Mouse (Mus musculus) embryonic facial prominence, embryonic 15.5 days (tissue): ENCODE data around the gene 3110082I17Rik. TPM values are rescaled to one million over a fixed set of nuclear protein-coding genes. Genes with fewer than 3 reads are reported as not detected.

Source experiments
- ATAC-seq: fragments of 200-750 bp; cut with Nextera tagmentation; 2 replicates; pipeline ENCODE4 v1.8.0; 2017; ENCODE audit warnings: low read depth, moderate TSS enrichment; ENCODE audit not compliant: insufficient number of reproducible peaks, low FRiP score, low TSS enrichment
- H3K27ac ChIP-seq: fragments of 300-500 bp; sonication (generic); replicated peaks from 2 replicates; pipeline ENCODE4 v1.5.1; 2015; ENCODE audit warnings: mild to moderate bottlenecking, inconsistent platforms
- H3K27me3 ChIP-seq: fragments of 300-500 bp; sonication (generic); 2 replicates; pipeline ENCODE4 v1.6.1; 2015; ENCODE audit warnings: inconsistent platforms
- H3K36me3 ChIP-seq: fragments of 300-500 bp; sonication (generic); 2 replicates; pipeline ENCODE4 v1.6.1; 2015; ENCODE audit warnings: mild to moderate bottlenecking, inconsistent platforms
- H3K4me1 ChIP-seq: fragments of 300-500 bp; sonication (generic); 2 replicates; pipeline ENCODE4 v1.6.1; 2015; ENCODE audit warnings: inconsistent platforms
- H3K4me2 ChIP-seq: fragments of 300-500 bp; sonication (generic); replicated peaks from 2 replicates; pipeline ENCODE4 v1.6.1; 2015; ENCODE audit warnings: mild to moderate bottlenecking, inconsistent platforms
- H3K4me3 ChIP-seq: fragments of 300-500 bp; sonication (generic); replicated peaks from 2 replicates; pipeline ENCODE4 v1.5.1; 2015; ENCODE audit warnings: mild to moderate bottlenecking, inconsistent platforms
- H3K9ac ChIP-seq: fragments of 300-500 bp; sonication (generic); 2 replicates; pipeline ENCODE4 v1.6.1; 2015; ENCODE audit warnings: inconsistent platforms
- H3K9me3 ChIP-seq: fragments of 300-500 bp; sonication (generic); replicated peaks from 2 replicates; pipeline ENCODE4 v1.6.1; 2016; ENCODE audit warnings: inconsistent platforms
- WGBS: fragments of 180-500 bp; shearing (Covaris S2); methylation state at CpG from one replicate; pipeline ENCODE4 v1.1.7; 2015; 5-methylcytosine and 5-hydroxymethylcytosine counted together
- polyA plus RNA-seq: library from polyadenylated mRNA; unstranded; fragments of >200 nt; fragmentation: Nextera tagmentation; extraction: Ambion mirVana; gene quantifications from 2 replicates; pipeline ENCODE4 v1.2.1, GENCODE M21; 2015

Gene 3110082I17Rik
- polyA plus RNA-seq, 1 experiment from 2014 or later, result 35.8 TPM

- Histone ChIP-seq H3K27ac (no peak overlapping the region), H3K4me3 (no peak overlapping the region), H3K4me1 (peaks cover 55% of the 10 kb centered on the region), H3K4me2 (no peak overlapping the region), H3K36me3 (no peaks in the 10 kb centered on the region), H3K27me3 (no peaks in the 10 kb centered on the region), H3K9ac (no peak overlapping the region), H3K9me3 (no peaks in the 10 kb centered on the region)
- WGBS, result 70% methylated on average over 10 of the region's 10 CpGs
- no peak for ATAC-seq
Measured at GRCm38 (mm10) chr5:139384531-139384930, 75.8 kb downstream of the 3110082I17Rik start.

DNA sequence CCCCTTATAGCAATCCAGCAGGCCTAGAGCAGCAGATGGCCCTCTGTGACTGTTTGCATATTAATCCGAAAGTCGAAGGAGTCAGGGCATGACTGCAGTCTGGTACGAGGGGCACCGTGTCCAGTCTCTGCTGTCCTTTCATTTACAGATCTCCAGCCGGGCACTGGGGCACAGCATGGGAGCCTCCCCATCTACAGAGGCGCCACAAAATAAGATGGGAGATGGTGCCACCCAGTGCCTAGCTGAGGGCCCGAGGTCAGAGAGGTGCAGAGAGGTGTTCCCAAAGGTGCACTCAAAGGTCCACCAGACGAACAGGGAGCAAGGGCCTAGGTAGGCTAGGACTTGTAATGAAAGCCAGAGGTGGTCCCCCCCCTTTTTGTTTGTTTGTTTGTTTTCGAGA lies 77.1 kb downstream of the 3110082I17Rik start:
- Histone ChIP-seq H3K36me3 (no peaks in the 10 kb centered on the region), H3K9ac (no peak overlapping the region), H3K27me3 (no peaks in the 10 kb centered on the region), H3K4me1 (peaks cover 57% of the 10 kb centered on the region), H3K4me3 (no peak overlapping the region), H3K9me3 (no peaks in the 10 kb centered on the region), H3K27ac (no peak overlapping the region), H3K4me2 (no peak overlapping the region)
- WGBS, result 87% methylated on average over 9 of the region's 9 CpGs
- no peak for ATAC-seq

DNA sequence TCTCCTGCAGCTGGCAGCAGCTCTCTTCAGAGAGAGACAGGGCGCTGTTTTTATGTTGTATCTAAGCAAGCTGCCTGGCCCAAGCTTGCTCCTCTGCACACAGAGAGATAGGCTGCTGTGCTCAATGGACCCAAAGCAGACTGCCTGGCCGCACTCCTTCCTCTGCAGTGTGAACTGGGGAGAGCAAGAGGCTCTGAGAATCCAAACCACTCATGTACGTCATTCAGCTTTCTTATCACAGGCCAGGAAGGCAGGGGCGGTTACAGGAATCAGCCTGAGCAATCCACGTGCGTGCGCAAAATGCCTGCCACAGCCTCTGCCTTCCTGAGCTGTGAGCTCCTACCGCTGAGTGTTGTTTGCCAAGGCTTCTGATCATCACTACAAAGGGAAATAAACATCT lies 77.6 kb downstream of the 3110082I17Rik start:
- Histone ChIP-seq H3K9ac (no peak overlapping the region), H3K27ac (0 out of 2 replicates have a peak overlapping the region, but pooled peaks have one; percentile 7), H3K4me1 (peaks cover 57% of the 10 kb centered on the region), H3K36me3 (no peaks in the 10 kb centered on the region), H3K9me3 (no peaks in the 10 kb centered on the region), H3K27me3 (no peaks in the 10 kb centered on the region), H3K4me3 (no peak overlapping the region), H3K4me2 (no peak overlapping the region)
- 64% methylated on average over 8 of the region's 8 CpGs for WGBS
- ATAC-seq, result no peak

DNA sequence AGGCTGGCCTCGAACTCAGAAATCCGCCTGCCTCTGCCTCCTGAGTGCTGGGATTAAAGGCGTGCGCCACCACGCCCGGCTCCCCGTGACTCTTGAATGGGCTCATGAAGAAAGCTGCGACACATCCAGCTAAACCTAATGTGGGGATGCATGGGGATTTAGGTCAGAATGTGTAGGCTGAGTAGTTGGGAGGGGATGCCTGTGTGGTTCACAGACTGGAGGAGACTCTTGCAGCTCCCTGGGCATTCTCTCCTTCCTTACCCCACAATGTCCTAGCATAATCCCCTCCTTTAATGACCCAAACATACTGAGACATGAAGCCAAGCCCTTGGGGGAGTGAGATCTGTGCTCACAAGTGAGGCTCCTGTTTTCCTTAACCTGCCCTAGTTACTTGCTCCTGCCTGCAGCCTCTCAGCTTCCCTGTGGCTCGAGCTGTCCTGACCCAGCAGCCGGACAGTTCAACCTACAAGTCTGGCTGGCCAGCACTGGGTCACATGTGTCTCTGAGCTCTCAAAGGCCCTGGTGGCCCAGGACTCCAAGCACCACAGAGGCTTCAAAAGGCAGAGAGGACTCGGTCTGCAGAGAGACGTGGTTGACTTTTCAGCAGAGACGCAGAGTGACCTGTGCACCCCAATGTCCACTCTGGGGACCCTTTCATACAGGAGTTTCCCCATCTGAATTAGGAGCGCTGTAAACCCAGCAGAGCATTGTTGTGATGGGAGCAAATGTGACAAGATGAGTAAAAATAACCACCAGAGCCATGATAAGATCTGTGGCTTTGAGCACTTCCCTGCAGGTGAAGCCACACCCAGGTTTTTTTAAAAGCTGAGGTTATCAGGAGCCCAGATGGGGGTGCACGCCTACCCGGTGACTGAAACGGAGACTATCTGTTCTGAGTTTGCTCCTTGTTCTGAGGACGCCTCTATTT lies 78.5 kb downstream of the 3110082I17Rik start:
- WGBS, result 77% methylated on average over 18 of the region's 18 CpGs
- Histone ChIP-seq H3K9ac (no peak overlapping the region), H3K4me3 (no peak overlapping the region), H3K4me2 (peak overlapping the region; percentile 6; the same call in 1 of the 2 replicates), H3K27me3 (no peaks in the 10 kb centered on the region), H3K4me1 (peaks cover 61% of the 10 kb centered on the region), H3K36me3 (no peaks in the 10 kb centered on the region), H3K27ac (0 out of 2 replicates have a peak overlapping the region, but pooled peaks have one; percentile 7), H3K9me3 (no peaks in the 10 kb centered on the region)
- no peak for ATAC-seq

DNA sequence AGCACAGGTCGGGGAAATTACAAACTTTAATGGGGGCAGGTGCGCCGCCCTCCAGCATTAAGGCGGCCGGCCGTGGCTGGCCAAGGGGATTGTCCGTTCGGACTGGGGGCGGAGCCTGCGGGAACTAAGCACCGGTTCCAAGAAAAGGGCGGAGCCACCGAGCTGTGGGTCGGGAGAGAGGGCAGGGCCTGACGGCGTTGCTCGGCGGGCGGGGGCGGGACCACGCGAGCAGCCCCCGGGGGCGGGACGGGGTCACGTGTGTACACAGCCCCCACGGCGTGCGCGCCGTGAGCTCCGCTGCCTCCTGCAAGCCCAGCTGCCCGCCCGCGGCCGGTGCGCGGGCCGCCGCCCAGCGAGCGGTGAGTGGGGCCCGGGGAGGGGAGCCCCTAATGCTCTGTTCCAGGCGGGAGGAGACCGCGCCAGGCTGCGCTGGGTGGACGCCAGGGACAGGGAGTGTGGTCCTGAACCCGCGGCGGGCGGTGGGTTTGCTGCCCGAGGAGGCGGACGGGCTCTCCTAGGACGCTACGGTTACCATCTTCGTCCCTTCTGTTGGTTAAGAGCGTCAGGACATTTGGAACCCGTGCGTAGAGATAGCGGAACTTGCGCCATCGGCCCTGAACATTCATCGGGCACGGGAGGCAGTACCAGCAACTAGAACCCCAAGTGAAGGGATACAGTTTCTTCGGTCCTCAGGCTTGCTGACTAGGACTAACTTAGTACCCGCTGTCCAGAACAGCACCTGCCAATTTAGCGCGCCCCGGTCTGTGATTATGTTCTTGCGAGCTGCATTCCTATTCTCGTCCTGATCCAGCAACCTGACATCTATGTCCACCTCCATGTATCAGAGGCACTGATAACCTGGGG lies 79.7 kb downstream of the 3110082I17Rik start:
- peak overlapping the region; percentile 60 for H3K4me3 ChIP-seq
- H3K27me3 ChIP-seq, result no peaks in the 10 kb centered on the region
- peaks cover 61% of the 10 kb centered on the region for H3K4me1 ChIP-seq
- H3K27ac ChIP-seq, result peak overlapping the region; percentile 63
- peak overlapping the region; percentile 50 for H3K9ac ChIP-seq
- no peaks in the 10 kb centered on the region for H3K9me3 ChIP-seq
- H3K4me2 ChIP-seq, result peak overlapping the region; percentile 84
- peak; percentile 88 for ATAC-seq
- WGBS, result 1% methylated on average over 66 of the region's 73 CpGs
- H3K36me3 ChIP-seq, result no peaks in the 10 kb centered on the region

- 23% methylated on average over 8 of the region's 8 CpGs for WGBS
- peak overlapping the region; percentile 60 for H3K4me3 ChIP-seq
- peak overlapping the region; percentile 50; the same call in 1 of the 2 replicates for H3K9ac ChIP-seq
- peak overlapping the region; percentile 84 for H3K4me2 ChIP-seq
- no peaks in the 10 kb centered on the region for H3K9me3 ChIP-seq
- H3K4me1 ChIP-seq, result peaks cover 61% of the 10 kb centered on the region
- H3K27ac ChIP-seq, result peak overlapping the region; percentile 58
- H3K36me3 ChIP-seq, result no peaks in the 10 kb centered on the region
- no peaks in the 10 kb centered on the region for H3K27me3 ChIP-seq
- ATAC-seq, result no peak; the same call in 1 of the 2 replicates
Measured at GRCm38 (mm10) chr5:139379771-139380384, 80.4 kb downstream of the 3110082I17Rik start.

DNA sequence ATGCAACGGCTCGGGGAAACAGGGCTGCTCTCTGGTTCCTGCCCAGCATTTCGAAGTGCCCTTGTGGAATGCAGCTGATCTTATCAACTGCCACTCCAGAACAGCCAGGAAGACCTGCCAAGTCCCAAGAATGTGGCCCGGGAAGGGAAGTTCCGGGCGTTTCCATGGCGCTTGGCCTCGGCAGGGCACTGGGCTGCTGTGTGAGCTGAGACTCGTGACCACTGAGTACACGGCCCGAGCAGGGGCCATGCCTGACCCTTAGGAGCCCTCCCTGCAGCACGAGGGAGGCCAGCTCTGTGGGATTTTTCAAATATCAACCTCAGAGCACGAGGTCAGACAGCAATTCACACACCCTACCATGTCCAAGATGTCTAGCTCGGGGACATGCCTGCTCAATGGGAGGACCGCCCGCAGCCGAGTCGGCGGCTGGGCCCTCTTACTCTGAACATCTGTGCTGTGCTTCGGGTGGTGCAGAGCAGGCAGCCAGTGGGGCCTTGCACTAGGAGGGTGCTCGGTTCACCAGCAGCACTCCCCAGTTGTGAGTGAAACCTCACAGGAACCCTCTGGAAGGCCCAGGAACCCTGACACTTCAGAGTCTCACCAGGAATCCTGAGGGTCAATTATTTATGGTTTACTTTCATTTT lies 81.2 kb downstream of the 3110082I17Rik start:
- no peaks in the 10 kb centered on the region for H3K9me3 ChIP-seq
- no peaks in the 10 kb centered on the region for H3K36me3 ChIP-seq
- H3K4me1 ChIP-seq, result peaks cover 63% of the 10 kb centered on the region
- ATAC-seq, result 0 out of 2 replicates have a peak, but pooled peaks have one; percentile 11
- no peak overlapping the region for H3K9ac ChIP-seq
- 39% methylated on average over 21 of the region's 21 CpGs for WGBS
- H3K27me3 ChIP-seq, result no peaks in the 10 kb centered on the region
- peak overlapping the region; percentile 81 for H3K27ac ChIP-seq
- H3K4me3 ChIP-seq, result no peak overlapping the region
- peak overlapping the region; percentile 12; the same call in 1 of the 2 replicates for H3K4me2 ChIP-seq

- Histone ChIP-seq H3K9ac (no peak overlapping the region), H3K27ac (peak overlapping the region; percentile 81), H3K9me3 (no peaks in the 10 kb centered on the region), H3K4me1 (peaks cover 65% of the 10 kb centered on the region), H3K4me2 (0 out of 2 replicates have a peak overlapping the region, but pooled peaks have one; percentile 24), H3K36me3 (no peaks in the 10 kb centered on the region), H3K27me3 (no peaks in the 10 kb centered on the region), H3K4me3 (no peak overlapping the region)
- WGBS, result 76% methylated on average over 7 of the region's 7 CpGs
- no peak for ATAC-seq
Measured at GRCm38 (mm10) chr5:139378271-139378556, 82.1 kb downstream of the 3110082I17Rik start.

DNA sequence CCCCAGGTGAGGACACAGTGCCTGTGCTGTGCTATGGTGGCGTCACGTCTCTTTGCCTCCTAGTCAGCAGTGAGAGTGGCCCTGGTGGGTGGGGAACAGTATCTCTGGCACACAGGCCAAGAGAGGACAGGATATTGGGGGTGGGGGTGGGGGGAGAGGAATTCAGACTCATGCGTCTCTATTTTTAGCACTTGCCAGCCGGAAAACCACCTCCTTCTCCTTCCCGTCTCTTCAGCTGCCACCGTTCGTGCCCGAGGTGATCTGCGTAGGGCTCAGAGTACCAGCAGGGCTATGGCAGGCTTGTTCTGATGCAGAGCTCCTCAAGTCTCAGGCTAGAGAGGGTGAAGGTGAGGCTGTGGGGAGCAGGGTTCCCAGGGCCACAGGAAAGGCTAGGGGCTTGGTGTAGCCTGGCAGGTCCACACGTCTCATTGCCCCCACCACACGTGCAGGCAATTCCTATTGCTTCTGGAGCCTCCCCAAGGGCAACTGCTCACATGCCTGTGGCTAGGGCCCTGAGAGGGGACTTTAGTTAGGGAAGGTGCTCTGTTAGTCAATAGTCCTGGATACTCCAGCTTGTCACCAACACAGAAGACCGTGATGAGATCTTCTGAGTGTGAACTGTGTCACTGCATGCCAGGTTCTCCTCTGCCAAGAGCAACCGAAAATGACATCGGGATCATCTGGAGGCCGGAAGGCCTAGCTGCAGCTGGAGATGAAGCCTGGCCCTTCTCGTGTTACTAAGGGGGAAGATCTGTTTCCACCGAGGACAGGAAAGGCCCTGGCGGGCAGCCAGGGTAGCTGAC lies 82.7 kb downstream of the 3110082I17Rik start, which contains the start of gene Gpr146:
Gene Gpr146 (plus strand): TSS at position 230 of the 803 bp plus-strand sequence.
- Histone ChIP-seq H3K4me2 (0 out of 2 replicates have a peak within 1 kb of the TSS, but pooled peaks have one; percentile 24), H3K9ac (no peak within 1 kb of the TSS)
- no peak for ATAC-seq

DNA sequence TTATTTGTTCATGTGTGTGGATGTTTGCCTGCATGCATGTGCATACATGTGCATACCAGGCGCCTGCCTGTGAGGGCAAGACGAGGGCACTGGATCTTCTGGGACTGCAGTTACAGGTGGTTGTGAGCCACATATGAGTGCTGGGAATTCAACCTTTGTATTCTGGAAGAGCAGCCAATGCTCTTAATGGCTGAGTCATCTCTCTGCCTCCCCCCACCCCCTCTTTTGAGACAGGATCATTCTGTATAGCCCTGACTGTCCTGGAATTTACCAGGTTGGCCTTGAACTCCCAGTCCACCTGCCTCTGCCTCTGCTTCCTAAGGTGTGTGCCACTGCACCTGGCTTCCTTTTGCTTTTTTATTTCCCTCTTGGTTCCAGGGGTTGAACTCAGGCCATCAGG lies 85.5 kb downstream of the 3110082I17Rik start:
- Histone ChIP-seq H3K4me3 (no peak overlapping the region), H3K4me2 (no peak overlapping the region), H3K27ac (no peak overlapping the region), H3K27me3 (no peaks in the 10 kb centered on the region), H3K9ac (no peak overlapping the region), H3K9me3 (no peaks in the 10 kb centered on the region), H3K4me1 (peaks cover 59% of the 10 kb centered on the region), H3K36me3 (no peaks in the 10 kb centered on the region)
- 49% methylated on average over 2 of the region's 2 CpGs for WGBS
- no peak for ATAC-seq

More for the DNA sequence above, 82.7 kb downstream of the 3110082I17Rik start, which contains the start of gene Gpr146:
- Histone ChIP-seq H3K9me3 (no peaks in the 10 kb centered on the region), H3K36me3 (no peaks in the 10 kb centered on the region), H3K27ac (peak within 1 kb of the TSS; percentile 81), H3K27me3 (no peaks in the 10 kb centered on the region), H3K4me1 (peaks cover 64% of the 10 kb centered on the region), H3K4me3 (no peak within 1 kb of the TSS)
- WGBS, result 42% methylated on average over 18 of the region's 18 CpGs
